9 mouse cellular contexts compared by ENCODE assay signal in the genomic region with DNA sequence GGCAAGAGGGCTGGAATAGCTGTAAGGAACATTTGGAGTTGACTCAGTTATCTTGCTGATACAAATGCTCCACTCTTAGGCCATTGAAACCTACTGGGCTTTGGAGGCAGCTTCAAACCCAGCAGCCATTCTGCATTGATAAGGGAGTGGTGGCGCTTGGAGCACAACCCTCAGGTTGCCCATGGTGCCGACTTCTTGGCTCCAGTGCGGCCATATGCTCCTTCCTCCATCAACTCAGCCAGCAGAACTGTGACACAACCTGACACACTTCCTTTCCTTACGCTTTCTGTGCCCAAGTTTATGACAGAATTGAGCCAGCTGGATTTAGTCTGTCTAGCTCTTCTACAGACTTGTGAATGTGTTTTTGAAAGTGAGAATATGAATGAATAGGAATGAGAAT. TPM values are rescaled to one million over a fixed set of nuclear protein-coding genes. Genes with fewer than 3 reads are reported as not detected.
DNase-seq lines count a peak whose midpoint lies in the region; ATAC-seq and TF ChIP-seq lines count a peak whose summit lies in the region.
"Had no signal": no experiment of that assay in that cellular context is flagged by ENCODE, and none has a peak within 500 bp of the region (broad histone marks: within the 10 kb centered on the region; RNA-seq: fewer than 3 reads in every experiment).

No protein-coding gene starts in this region.

- DNase-seq in heart, adult 18-20 months: no peak
- no peak for DNase-seq in stomach, postnatal 0 days (ENCODE audit: low spot score)
- DNase-seq in c-Kit-positive CD71-positive TER-119-positive erythroid progenitor cells, embryonic 14.5 days (ENCODE audit: low spot score): no peak
- no peak for DNase-seq in adrenal gland, adult 2 months

- peak overlapping the region; percentile 81; the same call in 1 of the 2 replicates for H3K4me2 ChIP-seq in heart, embryonic 14.5 days (ENCODE audit: low read length)
- H3K4me2 ChIP-seq in stomach, embryonic 15.5 days: peak overlapping the region; percentile 79; the same call in 1 of the 2 replicates
- no peak overlapping the region for H3K4me2 ChIP-seq in stomach, postnatal 0 days (replicated peaks; ENCODE audit: low read depth)
- no peak overlapping the region for H3K4me2 ChIP-seq in hindbrain, embryonic 15.5 days
- peak overlapping the region; percentile 92; the same call in 1 of the 2 replicates for H3K4me2 ChIP-seq in stomach, embryonic 16.5 days (ENCODE audit: low read depth, low read length)

- no peak for TF ChIP-seq EP300 in stomach, postnatal 0 days (optimal IDR thresholded peaks at IDR 0.05)

- no peaks in the 10 kb centered on the region for H3K9me3 ChIP-seq in heart, embryonic 14.5 days (ENCODE audit: control insufficient read depth, low read length)
- H3K9me3 ChIP-seq in stomach, embryonic 15.5 days: no peaks in the 10 kb centered on the region
- no peaks in the 10 kb centered on the region for H3K9me3 ChIP-seq in stomach, postnatal 0 days (ENCODE audit: control insufficient read depth, low read length)
- H3K9me3 ChIP-seq in hindbrain, embryonic 15.5 days: no peaks in the 10 kb centered on the region
- no peaks in the 10 kb centered on the region for H3K9me3 ChIP-seq in stomach, embryonic 16.5 days (replicated peaks; ENCODE audit: control insufficient read depth, low read length)

- H3K9ac ChIP-seq in heart, embryonic 14.5 days (ENCODE audit: low read length): 0 out of 2 replicates have a peak overlapping the region, but pooled peaks have one; percentile 100
- no peak overlapping the region for H3K9ac ChIP-seq in stomach, embryonic 15.5 days
- H3K9ac ChIP-seq in stomach, postnatal 0 days (ENCODE audit: low read length): no peak overlapping the region
- 0 out of 2 replicates have a peak overlapping the region, but pooled peaks have one; percentile 2 for H3K9ac ChIP-seq in hindbrain, embryonic 15.5 days
- H3K9ac ChIP-seq in stomach, embryonic 16.5 days (ENCODE audit: low read length): no peak overlapping the region

- H3K4me1 ChIP-seq in heart, embryonic 14.5 days (ENCODE audit: control insufficient read depth in 2 of 2, insufficient read depth in 2 of 2, low read length in 2 of 2): peaks cover 2 to 26% of the 10 kb centered on the region in 2 experiments; a peak in 2 of 4 replicates
- peaks cover 17% of the 10 kb centered on the region; the same call in 1 of the 2 replicates for H3K4me1 ChIP-seq in stomach, embryonic 15.5 days
- peaks cover 2% of the 10 kb centered on the region; the same call in 1 of the 2 replicates for H3K4me1 ChIP-seq in stomach, postnatal 0 days (replicated peaks; ENCODE audit: control insufficient read depth, insufficient read depth)
- H3K4me1 ChIP-seq in hindbrain, embryonic 15.5 days (replicated peaks): peaks cover 32% of the 10 kb centered on the region
- peaks cover 30% of the 10 kb centered on the region for H3K4me1 ChIP-seq in stomach, embryonic 16.5 days (ENCODE audit: control insufficient read depth, insufficient read depth, low read length)

- TF ChIP-seq CTCF in stomach, postnatal 0 days (IDR thresholded peaks at IDR 0.05; ENCODE audit: low read depth): no peak

- 51% methylated on average over 4 of the region's 4 CpGs for WGBS in heart, embryonic 14.5 days
- 79% methylated on average over 4 of the region's 4 CpGs for WGBS in stomach, embryonic 15.5 days
- 76% methylated on average over 4 of the region's 4 CpGs for WGBS in stomach, postnatal 0 days
- 82% methylated on average over 4 of the region's 4 CpGs for WGBS in hindbrain, embryonic 15.5 days
- 86% methylated on average over 4 of the region's 4 CpGs for WGBS in stomach, embryonic 16.5 days

- no peak overlapping the region for H3K27ac ChIP-seq in heart, embryonic 14.5 days (replicated peaks in 1 of 2; ENCODE audit: control insufficient read depth in 1 of 2, insufficient read depth in 1 of 2, low read depth in 2 of 2, low read length in 2 of 2)
- H3K27ac ChIP-seq in stomach, embryonic 15.5 days: no peak overlapping the region
- no peak overlapping the region for H3K27ac ChIP-seq in stomach, postnatal 0 days (replicated peaks)
- H3K27ac ChIP-seq in hindbrain, embryonic 15.5 days (replicated peaks): no peak overlapping the region
- H3K27ac ChIP-seq in stomach, embryonic 16.5 days (ENCODE audit: low read length): no peak overlapping the region

- H3K27me3 ChIP-seq in heart, embryonic 14.5 days (ENCODE audit: control insufficient read depth, insufficient read depth, low read length): no peaks in the 10 kb centered on the region
- no peaks in the 10 kb centered on the region for H3K27me3 ChIP-seq in stomach, embryonic 15.5 days (replicated peaks)
- H3K27me3 ChIP-seq in stomach, postnatal 0 days (ENCODE audit: control insufficient read depth, insufficient read depth, low read length): no peaks in the 10 kb centered on the region
- no peaks in the 10 kb centered on the region for H3K27me3 ChIP-seq in hindbrain, embryonic 15.5 days
- no peaks in the 10 kb centered on the region for H3K27me3 ChIP-seq in stomach, embryonic 16.5 days (ENCODE audit: control insufficient read depth, insufficient read depth, low read length)

- no peak overlapping the region for H3K4me3 ChIP-seq in heart, embryonic 14.5 days (ENCODE audit: control insufficient read depth in 1 of 2, insufficient read depth in 1 of 2, low read depth in 1 of 2, low read length in 2 of 2)
- no peak overlapping the region for H3K4me3 ChIP-seq in stomach, embryonic 15.5 days (replicated peaks)
- H3K4me3 ChIP-seq in stomach, postnatal 0 days (ENCODE audit: low read depth, low read length): no peak overlapping the region
- no peak overlapping the region for H3K4me3 ChIP-seq in hindbrain, embryonic 15.5 days
- no peak overlapping the region for H3K4me3 ChIP-seq in stomach, embryonic 16.5 days (replicated peaks; ENCODE audit: low read length)

- H3K36me3 ChIP-seq in heart, embryonic 14.5 days (ENCODE audit: control insufficient read depth, insufficient read depth, low read length): peaks cover 9% of the 10 kb centered on the region
- no peaks in the 10 kb centered on the region for H3K36me3 ChIP-seq in stomach, embryonic 15.5 days
- no peaks in the 10 kb centered on the region; the same call in 1 of the 2 replicates for H3K36me3 ChIP-seq in stomach, postnatal 0 days (ENCODE audit: control insufficient read depth, insufficient read depth, low read length)
- no peaks in the 10 kb centered on the region for H3K36me3 ChIP-seq in hindbrain, embryonic 15.5 days
- H3K36me3 ChIP-seq in stomach, embryonic 16.5 days (ENCODE audit: control insufficient read depth, insufficient read depth, low read length): no peaks in the 10 kb centered on the region

- ATAC-seq in heart, embryonic 14.5 days (ENCODE audit: insufficient number of reproducible peaks, insufficient read depth, low FRiP score, low read depth): no peak
- no peak for ATAC-seq in stomach, embryonic 15.5 days (ENCODE audit: insufficient read depth, low FRiP score, low read depth)
- no peak for ATAC-seq in stomach, postnatal 0 days (ENCODE audit: low FRiP score, low TSS enrichment)
- ATAC-seq in hindbrain, embryonic 15.5 days (ENCODE audit: low FRiP score, low read depth): no peak
- ATAC-seq in stomach, embryonic 16.5 days (ENCODE audit: insufficient read depth, low FRiP score): no peak
- ATAC-seq: intestine, embryonic 16.5 days had no signal

RNA-seq across cellular contexts. Expression of gene Nfya, which starts 2.6 kb away (rescaled TPM):
- 13.5 and 16.2 TPM in 2 replicates for polyA plus RNA-seq in heart, embryonic 14.5 days (2014; fragmentation: Nextera tagmentation; extraction: Ambion mirVana)
- total RNA-seq in heart, adult 18-20 months (2021): 10 to 100 TPM; 18.8 to 21.7 TPM
- polyA plus RNA-seq in stomach, embryonic 15.5 days (2015; fragmentation: Nextera tagmentation; extraction: Ambion mirVana): 11.4 and 12.3 TPM in 2 replicates
- polyA plus RNA-seq in stomach, postnatal 0 days (2015; fragmentation: Nextera tagmentation; extraction: Ambion mirVana): 3.0 and 3.5 TPM in 2 replicates
- polyA plus RNA-seq in hindbrain, embryonic 15.5 days (2015; fragmentation: Nextera tagmentation; extraction: Ambion mirVana): 11.1 and 11.6 TPM in 2 replicates
- polyA plus RNA-seq in stomach, embryonic 16.5 days (2015; fragmentation: Nextera tagmentation; extraction: Ambion mirVana): 11.3 and 12.4 TPM in 2 replicates
- 10 to 100 TPM; 26.4 to 41.3 TPM for total RNA-seq in adrenal gland, adult 2 months (2021)
- polyA plus RNA-seq in adrenal gland, adult 2 months (2012; rRNA removed): 45.1 and 55.8 TPM in 2 replicates

RNA-seq across cellular contexts. Expression of gene Oard1, which starts 2.7 kb away (rescaled TPM):
- 42.6 and 46.4 TPM in 2 replicates for polyA plus RNA-seq in heart, embryonic 14.5 days (2014; fragmentation: Nextera tagmentation; extraction: Ambion mirVana)
- 10 to 100 TPM; 17.3 to 21.3 TPM for total RNA-seq in heart, adult 18-20 months (2021)
- 61.1 and 68.7 TPM in 2 replicates for polyA plus RNA-seq in stomach, embryonic 15.5 days (2015; fragmentation: Nextera tagmentation; extraction: Ambion mirVana)
- 42.3 and 43.8 TPM in 2 replicates for polyA plus RNA-seq in stomach, postnatal 0 days (2015; fragmentation: Nextera tagmentation; extraction: Ambion mirVana)
- 35.1 TPM in 2 replicates for polyA plus RNA-seq in hindbrain, embryonic 15.5 days (2015; fragmentation: Nextera tagmentation; extraction: Ambion mirVana)
- polyA plus RNA-seq in stomach, embryonic 16.5 days (2015; fragmentation: Nextera tagmentation; extraction: Ambion mirVana): 54.4 and 54.5 TPM in 2 replicates
- total RNA-seq in adrenal gland, adult 2 months (2021): 10 to 100 TPM; 14.6 to 19.6 TPM
- 2.5 TPM in 2 replicates for polyA plus RNA-seq in adrenal gland, adult 2 months (2012; rRNA removed)

RNA-seq across cellular contexts. Expression of gene Apobec2, which starts 25.6 kb away (rescaled TPM):
- polyA plus RNA-seq in heart, embryonic 14.5 days (2014; fragmentation: Nextera tagmentation; extraction: Ambion mirVana): 233 and 243 TPM in 2 replicates
- total RNA-seq in heart, adult 18-20 months (2021): 100 to 1,000 TPM; 211 to 226 TPM
- 4.4 and 5.2 TPM in 2 replicates for polyA plus RNA-seq in stomach, embryonic 15.5 days (2015; fragmentation: Nextera tagmentation; extraction: Ambion mirVana)
- polyA plus RNA-seq in stomach, postnatal 0 days (2015; fragmentation: Nextera tagmentation; extraction: Ambion mirVana): 7.2 and 7.6 TPM in 2 replicates
- 0.62 and 0.65 TPM in 2 replicates for polyA plus RNA-seq in hindbrain, embryonic 15.5 days (2015; fragmentation: Nextera tagmentation; extraction: Ambion mirVana)
- polyA plus RNA-seq in stomach, embryonic 16.5 days (2015; fragmentation: Nextera tagmentation; extraction: Ambion mirVana): 5.6 and 31.0 TPM in 2 replicates
- total RNA-seq in adrenal gland, adult 2 months (2021): 1 to 10 TPM; 1.7 to 2.0 TPM
- 0.28 and 0.58 TPM in 2 replicates for polyA plus RNA-seq in adrenal gland, adult 2 months (2012; rRNA removed)

RNA-seq across cellular contexts. Expression of gene Tspo2, which starts 44.2 kb away (rescaled TPM):
- polyA plus RNA-seq in heart, embryonic 14.5 days (2014; fragmentation: Nextera tagmentation; extraction: Ambion mirVana): 3.6 and 5.0 TPM in 2 replicates
- total RNA-seq in heart, adult 18-20 months (2021): under 1 TPM; 0.55 to 0.62 TPM
- 6.8 and 13.6 TPM in 2 replicates for polyA plus RNA-seq in stomach, embryonic 15.5 days (2015; fragmentation: Nextera tagmentation; extraction: Ambion mirVana)
- 0.41 and 0.51 TPM in 2 replicates for polyA plus RNA-seq in stomach, postnatal 0 days (2015; fragmentation: Nextera tagmentation; extraction: Ambion mirVana)
- 1.2 and 1.8 TPM in 2 replicates for polyA plus RNA-seq in hindbrain, embryonic 15.5 days (2015; fragmentation: Nextera tagmentation; extraction: Ambion mirVana)
- polyA plus RNA-seq in stomach, embryonic 16.5 days (2015; fragmentation: Nextera tagmentation; extraction: Ambion mirVana): 8.1 and 8.5 TPM in 2 replicates
- total RNA-seq in adrenal gland, adult 2 months (2021): not detected
- not detected in 2 replicates for polyA plus RNA-seq in adrenal gland, adult 2 months (2012; rRNA removed)

RNA-seq across cellular contexts. Expression of gene Treml1, which starts 47.4 kb away (rescaled TPM):
- polyA plus RNA-seq in heart, embryonic 14.5 days (2014; fragmentation: Nextera tagmentation; extraction: Ambion mirVana): 1.0 and 2.4 TPM in 2 replicates
- total RNA-seq in heart, adult 18-20 months (2021): under 1 TPM; 0.27 to 0.54 TPM
- 0.42 and 0.84 TPM in 2 replicates for polyA plus RNA-seq in stomach, embryonic 15.5 days (2015; fragmentation: Nextera tagmentation; extraction: Ambion mirVana)
- not detected in 2 replicates for polyA plus RNA-seq in stomach, postnatal 0 days (2015; fragmentation: Nextera tagmentation; extraction: Ambion mirVana)
- 0.47 and 0.61 TPM in 2 replicates for polyA plus RNA-seq in hindbrain, embryonic 15.5 days (2015; fragmentation: Nextera tagmentation; extraction: Ambion mirVana)
- 0.49 and 0.53 TPM in 2 replicates for polyA plus RNA-seq in stomach, embryonic 16.5 days (2015; fragmentation: Nextera tagmentation; extraction: Ambion mirVana)
- under 1 TPM in 1 of 2 experiments, not detected in 1; 0.48 TPM for total RNA-seq in adrenal gland, adult 2 months (2021)
- polyA plus RNA-seq in adrenal gland, adult 2 months (2012; rRNA removed): 0.33 and 0.42 TPM in 2 replicates

Comparison
In these comparisons a context has a peak if more than half of its experiments do, and no peak if none do; other contexts are left out.
1. H3K4me2 ChIP-seq: peak in heart, embryonic 14.5 days (single experiment), stomach, embryonic 15.5 days (single experiment) and stomach, embryonic 16.5 days (single experiment); none in stomach, postnatal 0 days (single experiment) and hindbrain, embryonic 15.5 days (single experiment).
2. H3K9ac ChIP-seq: peak in heart, embryonic 14.5 days (single experiment) and hindbrain, embryonic 15.5 days (single experiment); none in stomach, embryonic 15.5 days (single experiment), stomach, postnatal 0 days (single experiment) and stomach, embryonic 16.5 days (single experiment).
3. RNA of gene Oard1, which starts 2.7 kb away (polyA plus RNA-seq): 61.1 to 68.7 TPM in stomach, embryonic 15.5 days, 54.4 to 54.5 TPM in stomach, embryonic 16.5 days, 42.6 to 46.4 TPM in heart, embryonic 14.5 days, 42.3 to 43.8 TPM in stomach, postnatal 0 days and 35.1 TPM in hindbrain, embryonic 15.5 days; 2.5 TPM in adrenal gland, adult 2 months; every median in the first group is over 10 times any median in the second.